Mouse (Mus musculus) olfactory bulb, adult 2 months (tissue): ENCODE measurements around the gene Cdk15.

Experiments
- CTCF ChIP-seq: fragments of 200-500 bp; IDR thresholded peaks from 2 replicates; pipeline ENCODE4 v1.5.1; 2012; ENCODE audit warnings: low read depth, mild to moderate bottlenecking, low read length, moderate library complexity; ENCODE audit not compliant: insufficient read depth
- POLR2A ChIP-seq: fragments of 200-500 bp; IDR thresholded peaks from 2 replicates; pipeline ENCODE4 v1.6.1; 2012; ENCODE audit warnings: mild to moderate bottlenecking, low read depth, low read length, moderate library complexity; ENCODE audit not compliant: insufficient read depth

DNA sequence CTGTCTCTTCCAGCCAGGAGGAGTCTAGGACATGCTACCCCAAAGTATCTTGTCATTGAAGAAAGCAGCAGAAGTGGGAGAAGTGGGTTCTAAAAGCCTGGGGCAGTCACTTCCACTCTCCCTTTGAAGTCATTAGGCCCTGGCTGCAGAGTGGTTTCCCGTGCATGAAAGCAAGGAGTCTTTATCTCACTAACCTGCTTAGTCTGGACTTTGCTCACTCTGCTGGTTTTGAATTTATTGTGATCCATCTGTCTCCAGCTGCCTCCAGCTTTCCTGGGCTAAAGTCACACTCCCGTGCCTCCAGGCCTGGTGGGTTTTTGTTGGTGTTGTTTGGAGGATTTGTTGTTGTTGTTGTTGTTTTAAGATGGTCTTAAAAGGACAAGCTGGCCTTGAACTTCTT is 139.3 kb downstream of the Cdk15 start:
- no peak for TF ChIP-seq CTCF
- no peak for TF ChIP-seq POLR2A
